Mouse (Mus musculus): ENCODE measurements around the gene Nell1.
A peak's percentile ranks its signal among the peaks of the same experiment; 100 is the strongest.
"Not testable (repeated sequence)": the region's sequence is repeated elsewhere in the genome, so short reads cannot be mapped to it uniquely, and the experiment has no call there.

Nell1 gene

DNA sequence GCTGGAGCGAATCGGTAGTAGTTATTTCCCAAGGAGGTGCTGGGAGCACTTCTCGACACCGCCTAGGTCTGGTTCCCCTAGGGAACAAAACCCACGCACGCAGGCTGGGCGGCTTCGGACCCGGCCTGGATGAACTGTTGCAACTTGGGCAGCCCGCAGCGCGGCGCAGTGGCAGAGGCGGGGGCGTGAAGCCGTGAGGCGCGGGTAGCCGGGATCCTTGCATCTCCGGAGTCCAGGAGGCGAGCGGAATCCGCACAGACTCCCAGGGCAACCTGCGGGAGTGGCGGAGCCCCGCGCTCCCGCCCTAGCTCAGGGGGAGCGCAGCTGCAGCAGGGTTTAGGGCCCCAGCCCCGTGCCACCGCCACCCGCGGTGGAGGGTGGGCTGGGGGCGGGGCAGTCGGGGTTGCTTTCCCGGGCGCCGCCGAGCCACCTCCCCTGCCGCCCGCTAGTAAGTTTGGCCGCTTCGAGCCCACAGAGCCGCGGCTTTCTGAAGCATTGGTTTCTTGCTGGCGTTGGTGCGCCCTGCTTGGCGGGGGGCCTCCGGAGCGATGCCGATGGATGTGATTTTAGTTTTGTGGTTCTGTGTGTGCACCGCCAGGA is at the start of gene Nell1:
Nell1 (plus strand) TSS at position 24 of the 600 bp plus-strand sequence.
- DNase-seq, result peak in 1 of 2 experiments; percentile 2

DNA sequence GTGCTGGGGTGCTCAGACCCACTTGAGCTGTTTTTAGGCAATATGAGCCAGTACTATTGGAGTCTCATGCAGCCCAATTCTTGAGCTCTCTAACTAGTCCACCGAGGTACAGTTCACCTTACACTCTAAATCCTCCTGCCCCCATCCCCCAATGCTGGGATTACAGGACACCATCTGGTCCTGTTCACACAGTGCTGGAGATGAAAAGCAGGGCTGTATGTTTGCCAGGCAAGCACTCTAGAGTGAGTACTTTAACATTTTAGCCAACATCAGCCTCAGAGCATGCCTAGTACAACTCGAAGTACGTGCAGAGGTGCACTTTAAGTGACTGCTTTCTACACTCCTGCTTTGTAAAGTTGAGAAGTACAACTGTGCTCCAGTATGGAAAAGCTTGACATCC is 46.1 kb upstream of the Nell1 start:
- no peak for DNase-seq

DNA sequence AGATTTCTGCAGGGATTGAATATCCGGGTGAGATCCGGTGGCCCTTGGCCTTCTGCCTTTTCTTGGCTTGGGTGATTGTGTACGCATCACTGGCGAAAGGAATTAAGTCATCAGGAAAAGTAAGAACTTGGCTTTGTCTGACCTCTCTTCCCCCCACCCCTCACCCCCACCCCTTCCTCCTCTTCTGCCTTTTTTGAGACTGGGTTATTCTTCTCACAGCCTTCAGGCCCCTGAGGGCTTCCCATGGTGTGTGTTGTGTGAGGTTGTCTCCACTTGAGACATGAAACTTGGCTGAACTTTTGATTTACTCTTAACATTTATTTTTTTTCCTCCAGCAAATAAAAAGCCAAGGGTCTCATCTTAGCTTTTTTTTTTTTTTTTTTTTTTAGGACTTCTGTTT is 44.7 kb upstream of the Nell1 start:
- DNase-seq, result no peak

DNA sequence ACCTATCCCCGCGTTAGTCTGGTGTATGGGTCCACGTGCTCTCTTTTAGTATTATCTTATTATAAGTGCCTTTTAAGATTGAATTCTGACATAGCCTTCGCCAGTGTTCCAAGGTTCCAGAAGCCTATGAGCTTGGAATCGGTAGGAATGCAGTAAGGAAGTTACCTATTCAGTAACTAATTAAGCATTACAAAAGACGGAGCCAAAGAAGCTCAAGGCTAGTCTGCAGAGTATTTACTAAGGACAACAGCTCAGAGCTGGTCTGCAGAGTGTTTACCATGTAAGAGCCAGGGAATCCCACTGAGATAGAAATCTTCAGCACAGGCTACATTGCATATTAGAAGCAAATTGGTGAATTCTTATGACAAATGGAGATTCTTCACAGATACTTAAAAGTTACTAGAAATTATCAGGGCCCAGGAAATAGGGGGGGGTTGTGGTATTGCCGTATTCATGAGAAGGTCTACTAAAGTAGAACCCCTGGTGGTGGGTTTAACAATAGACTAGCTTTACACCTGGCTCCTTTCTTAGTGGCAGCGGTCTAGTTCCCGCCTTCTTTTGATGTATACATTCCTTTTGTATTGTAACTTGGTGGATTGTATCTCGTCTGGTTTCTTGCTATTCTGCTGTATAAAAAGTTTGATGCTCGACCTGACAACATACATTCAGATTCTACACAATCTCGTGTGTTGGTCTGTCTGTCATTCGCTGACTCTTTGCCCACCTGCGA is 41.1 kb upstream of the Nell1 start:
- DNase-seq, result not testable (repeated sequence)

DNA sequence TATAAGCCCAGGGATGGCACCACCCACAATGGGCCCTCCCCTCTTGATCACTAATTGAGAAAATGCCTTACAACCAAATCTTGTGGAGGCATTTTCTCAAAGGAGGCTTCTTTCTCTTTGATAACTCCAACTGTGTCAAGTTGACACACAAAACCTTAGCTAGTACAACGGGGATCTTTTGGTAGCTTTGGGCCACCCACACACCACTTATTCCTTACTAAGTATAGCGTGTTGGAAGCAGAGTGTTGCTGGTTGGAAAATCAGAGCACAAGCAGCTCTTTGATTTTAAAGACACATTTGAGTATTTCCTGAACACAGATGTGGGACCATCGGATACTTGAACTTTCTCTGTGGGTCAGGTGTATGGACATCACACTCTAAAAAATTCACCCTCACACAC is 37.8 kb upstream of the Nell1 start:
- DNase-seq, result no peak

DNA sequence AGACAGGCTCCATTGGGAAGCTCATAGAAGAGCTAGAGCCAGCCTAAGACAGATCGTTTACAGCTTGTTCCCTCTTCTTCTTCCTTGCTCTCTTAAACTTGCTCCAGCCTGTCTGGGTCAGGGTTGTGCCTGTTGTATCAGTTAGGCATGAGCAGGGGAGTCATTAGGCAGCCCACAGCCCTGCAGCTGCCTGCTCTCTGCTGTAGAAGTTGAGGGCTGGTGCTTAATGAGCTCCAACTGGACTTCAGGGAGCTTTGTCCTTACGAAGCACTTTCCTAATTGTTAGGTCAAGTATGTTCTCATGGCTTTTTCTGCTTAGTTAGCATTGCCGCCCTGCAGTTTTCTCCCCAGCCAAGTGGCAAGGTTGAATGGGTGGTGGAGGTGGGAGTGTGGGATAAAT is 32.6 kb upstream of the Nell1 start:
- DNase-seq, result no peak

DNA sequence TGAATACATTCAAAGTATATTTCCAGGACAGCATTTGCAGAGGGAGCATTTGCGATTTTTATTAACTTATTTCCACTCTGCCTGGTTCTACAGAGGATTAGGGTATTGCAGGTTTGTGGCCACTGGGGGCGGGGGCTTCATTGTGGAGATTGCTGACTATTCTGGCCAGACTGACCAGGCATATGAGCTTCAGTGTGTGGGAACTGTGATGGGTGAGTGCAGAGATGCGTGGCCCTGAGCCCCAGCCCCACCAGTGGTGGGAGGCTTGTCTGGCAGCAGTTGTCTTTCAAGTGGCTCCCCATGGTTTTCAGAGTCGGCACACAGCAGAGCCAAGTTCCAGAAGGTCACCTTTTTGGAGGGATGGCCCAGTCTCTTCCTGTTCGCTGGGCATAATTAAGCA is 32.2 kb upstream of the Nell1 start:
- no peak for DNase-seq

DNA sequence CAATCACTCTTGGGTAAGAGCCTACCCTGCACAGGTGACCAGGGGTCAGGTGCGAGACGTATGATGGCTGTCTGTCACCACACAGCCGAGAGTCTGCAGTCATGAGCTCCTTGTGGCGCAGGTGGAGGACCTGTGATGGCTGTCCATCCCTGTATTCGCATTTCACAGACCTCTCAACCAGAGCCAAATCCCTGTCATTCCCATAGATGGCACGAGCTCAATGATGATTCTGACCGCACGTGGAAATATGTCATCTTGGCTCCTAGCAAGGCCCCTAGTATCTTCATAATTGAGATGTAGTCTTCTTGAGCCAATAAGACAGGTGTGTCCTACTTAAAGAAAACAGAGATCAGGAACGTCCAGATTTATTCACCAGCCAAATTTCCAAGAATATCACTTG is 28.0 kb upstream of the Nell1 start:
- no peak for DNase-seq

DNA sequence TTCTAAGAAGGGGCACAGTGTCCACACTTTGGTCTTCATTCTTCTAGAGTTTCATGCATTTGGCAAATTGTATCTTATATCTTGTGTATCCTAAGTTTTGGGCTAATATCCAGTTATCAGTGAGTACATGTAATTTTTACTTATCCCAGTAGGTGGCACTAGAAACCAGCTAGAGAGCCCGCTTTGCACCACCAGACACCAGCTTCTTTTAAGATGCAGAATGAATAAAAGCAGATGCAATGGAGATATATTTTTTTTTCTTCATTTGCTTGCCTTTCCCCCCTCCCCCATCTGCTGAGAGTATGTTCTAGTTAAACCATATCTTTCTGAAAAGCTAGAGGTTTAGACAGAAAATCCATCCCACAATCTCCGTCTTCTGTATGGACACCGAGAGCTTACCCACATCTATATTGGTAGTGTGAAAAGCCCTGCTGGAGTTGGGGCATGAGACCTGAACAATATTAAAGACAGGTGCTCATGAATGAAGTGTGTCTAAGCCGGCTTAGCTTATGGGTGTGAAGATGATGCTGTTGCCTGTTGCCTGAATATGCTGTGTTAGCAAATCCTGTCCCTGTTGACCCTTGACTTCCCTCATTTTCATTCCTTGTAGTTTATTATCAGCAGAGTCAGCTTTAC is 21.0 kb upstream of the Nell1 start:
- DNase-seq, result no peak

DNA sequence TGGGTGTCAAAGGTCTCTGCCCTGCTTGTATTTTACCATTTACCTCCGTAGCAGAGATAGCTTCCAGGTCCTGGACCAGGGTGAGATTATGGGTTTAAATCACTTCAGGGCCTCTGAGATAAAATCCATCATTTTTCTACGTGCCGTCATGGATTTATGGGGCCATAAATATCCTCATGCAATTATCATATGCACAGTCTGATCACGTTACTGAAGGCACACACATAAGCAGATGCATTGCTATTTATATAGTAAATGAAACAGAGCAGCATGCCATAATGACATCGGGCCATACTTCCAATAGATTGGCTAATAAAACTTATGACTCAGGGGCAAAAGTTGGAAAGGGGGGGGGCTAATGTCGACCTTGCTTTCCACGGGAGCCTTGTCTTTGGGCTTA is 19.8 kb upstream of the Nell1 start:
- DNase-seq, result no peak

DNA sequence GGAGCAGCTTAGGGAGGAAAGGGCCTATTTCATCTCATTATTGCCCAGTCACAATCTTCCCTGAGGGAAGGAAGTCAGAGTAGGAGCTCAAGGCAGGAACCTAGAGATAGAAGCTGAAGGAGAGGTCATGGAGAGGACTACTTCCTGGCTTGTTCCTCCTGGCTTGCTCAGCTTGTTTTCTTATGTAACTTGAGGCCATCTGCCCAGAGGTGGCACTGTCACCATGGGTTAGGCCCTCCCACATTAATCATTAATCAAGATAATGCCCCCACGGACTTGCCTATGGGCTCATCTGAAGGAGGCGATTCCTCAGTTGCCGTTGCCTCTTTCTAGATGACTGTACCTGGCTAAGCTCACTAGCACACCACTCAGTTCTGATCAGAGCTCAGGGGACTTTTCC is 17.5 kb upstream of the Nell1 start:
- no peak for DNase-seq

DNA sequence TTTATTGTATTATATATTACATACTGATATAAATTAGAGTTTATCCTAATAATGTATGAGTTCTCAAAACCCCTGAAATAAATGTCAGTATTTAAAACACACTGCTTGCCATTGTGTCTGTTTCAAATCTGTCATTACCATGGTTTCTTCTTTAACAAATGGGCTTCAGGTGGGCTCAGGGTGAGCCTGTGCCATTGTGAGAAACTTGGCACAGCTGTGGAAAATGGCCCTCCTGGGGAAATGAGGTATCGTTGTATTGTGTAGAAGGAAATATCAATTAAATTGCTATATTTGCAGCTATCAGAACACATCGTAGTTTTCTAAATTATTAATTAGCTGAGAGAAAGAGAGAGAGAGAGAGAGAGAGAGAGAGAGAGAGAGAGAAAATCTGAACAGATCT is 10.9 kb upstream of the Nell1 start:
- no peak for DNase-seq

DNA sequence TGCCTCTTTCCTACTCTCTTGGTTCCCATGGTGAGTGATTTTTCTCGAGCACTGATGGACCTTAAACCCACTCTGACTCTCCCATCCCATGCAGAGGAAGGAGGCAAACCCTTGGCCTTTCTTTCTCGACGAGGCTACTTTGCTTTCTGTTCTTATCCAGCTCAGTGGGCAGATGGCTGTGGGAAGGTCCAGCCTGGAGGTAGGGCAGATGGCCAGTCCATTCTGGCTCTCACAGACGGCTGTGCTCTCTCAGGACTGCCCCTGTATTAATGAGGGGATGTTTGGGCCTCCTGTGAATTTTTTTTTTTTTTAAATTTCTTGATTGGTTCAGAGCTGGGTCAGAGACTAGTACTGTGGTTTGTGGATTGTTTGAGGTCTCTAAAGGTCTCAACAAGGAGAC is 5.1 kb upstream of the Nell1 start:
- no peak for DNase-seq

DNA sequence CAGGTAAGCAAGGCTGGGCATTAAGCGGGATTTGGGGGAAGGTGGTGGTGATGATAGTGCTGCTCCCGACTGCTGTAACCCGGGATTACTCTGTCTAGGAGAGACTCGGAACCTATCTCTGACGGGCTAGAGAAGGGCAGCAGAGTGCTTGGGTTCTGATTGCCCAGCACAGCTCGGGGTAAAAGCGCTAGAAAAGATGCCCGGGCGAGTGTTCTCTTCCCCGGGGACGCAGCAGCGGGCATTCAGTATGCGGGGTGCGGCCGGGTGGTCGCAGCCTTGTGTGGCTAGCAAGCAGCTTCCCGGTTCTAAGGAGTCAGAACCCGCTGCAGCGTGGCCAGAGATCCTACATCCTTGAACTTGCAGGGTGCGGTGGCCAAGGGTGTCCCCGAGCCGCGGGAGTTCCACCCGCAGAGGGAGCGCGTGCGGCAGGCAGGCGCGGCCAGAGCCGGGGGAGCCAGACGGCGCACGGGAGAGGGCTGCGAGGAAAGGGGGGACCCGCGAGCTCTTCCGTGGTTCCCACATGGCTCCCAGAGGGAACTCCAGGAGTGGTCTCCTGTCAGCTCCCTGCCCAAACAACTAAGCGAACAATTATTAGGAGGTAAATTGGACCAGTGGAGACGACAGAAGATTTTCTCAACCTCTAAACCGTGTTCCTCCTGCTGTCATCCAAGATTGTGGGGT is 917 bp downstream of the Nell1 start:
- no peak for DNase-seq

DNA sequence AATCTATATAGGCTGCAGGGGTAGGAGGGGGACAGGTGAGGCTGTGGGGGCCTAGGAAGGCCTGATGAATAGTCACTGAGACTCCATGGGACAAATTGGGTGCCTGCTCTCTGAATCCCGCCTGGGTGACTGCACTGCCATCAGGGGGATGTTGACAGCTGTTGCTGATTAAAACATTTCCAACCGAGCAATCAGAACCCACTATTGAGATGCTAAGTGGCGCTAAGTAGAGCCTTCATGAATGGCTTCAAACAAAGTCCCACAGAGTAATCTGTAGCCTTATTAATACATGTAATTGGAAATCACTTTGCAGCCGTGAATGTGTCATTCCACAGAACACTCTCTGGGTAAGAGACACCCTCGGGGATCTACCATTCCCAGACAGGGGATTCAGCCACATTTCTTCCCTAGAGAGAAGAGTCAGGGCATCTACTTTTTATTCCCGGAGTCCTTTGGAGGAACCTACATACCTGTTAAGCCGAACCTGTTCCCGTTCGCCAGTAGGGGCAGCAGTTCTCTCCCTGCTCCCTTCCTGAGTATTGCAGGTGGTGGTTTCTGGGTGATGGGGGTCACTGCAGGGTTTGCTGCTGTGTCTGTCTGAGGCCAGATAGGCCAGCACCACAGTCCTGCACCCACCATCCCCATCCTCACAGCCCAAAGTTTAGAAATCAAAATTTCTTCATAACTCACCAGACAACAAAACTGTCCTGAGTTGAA is 7.0 kb downstream of the Nell1 start:
- no peak for DNase-seq

DNA sequence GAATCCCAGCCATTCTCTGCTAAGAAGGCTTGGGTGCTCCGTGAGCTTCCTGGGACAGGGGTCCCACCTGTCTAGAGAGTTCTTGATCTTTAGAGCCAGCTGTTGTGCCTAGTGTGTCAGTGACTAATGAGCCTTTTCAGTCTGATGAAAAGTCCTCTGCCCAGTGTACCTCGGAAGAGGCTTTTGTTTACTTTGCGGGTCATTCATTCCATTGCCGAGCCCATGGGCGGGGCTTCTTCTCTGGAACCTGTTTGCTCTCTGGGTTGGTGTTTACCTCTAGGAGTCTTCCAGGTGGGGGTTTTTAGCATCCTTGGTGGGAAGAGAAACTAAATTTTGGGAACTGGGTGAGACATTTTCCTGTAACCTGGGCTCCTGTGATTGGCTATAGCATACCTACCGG is 10.0 kb downstream of the Nell1 start:
- no peak for DNase-seq

DNA sequence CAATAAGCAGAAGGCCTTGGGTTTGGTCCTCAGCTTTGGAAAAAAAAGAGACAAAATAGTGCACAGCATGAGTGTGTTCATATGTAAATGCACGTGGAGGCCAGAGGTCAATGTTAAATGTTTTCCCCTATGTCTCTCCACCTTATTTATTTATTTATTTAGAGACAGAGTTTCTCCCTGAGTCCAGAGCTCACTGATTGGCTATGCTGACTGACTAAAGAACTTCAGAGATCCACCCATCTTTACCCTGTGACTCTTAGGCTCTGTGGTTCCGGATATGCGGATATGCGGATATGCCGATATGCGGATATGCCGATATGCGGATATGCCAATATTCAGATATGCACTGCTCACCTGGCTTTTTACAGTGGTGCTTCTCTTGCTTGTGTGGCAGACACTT is 11.3 kb downstream of the Nell1 start:
- DNase-seq, result no peak

DNA sequence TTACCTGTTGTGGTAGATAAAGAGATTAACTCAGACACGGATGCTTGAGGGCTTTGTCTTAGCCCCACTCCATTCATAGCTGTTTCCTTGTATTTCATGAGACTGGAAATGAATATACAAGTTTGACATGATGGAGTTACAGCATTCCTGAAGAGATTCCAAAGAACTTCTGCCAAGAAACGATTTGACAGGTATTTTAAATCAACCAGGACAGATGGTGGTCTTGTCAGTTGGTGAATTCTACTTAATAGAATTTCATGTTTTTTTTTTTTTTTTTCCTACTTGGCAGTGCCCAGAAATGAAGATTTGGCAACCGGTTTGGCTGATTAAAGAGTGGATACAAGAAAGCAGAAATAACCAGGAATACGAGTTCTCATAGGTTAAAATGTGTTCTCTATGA is 24.7 kb downstream of the Nell1 start:
- DNase-seq, result no peak

DNA sequence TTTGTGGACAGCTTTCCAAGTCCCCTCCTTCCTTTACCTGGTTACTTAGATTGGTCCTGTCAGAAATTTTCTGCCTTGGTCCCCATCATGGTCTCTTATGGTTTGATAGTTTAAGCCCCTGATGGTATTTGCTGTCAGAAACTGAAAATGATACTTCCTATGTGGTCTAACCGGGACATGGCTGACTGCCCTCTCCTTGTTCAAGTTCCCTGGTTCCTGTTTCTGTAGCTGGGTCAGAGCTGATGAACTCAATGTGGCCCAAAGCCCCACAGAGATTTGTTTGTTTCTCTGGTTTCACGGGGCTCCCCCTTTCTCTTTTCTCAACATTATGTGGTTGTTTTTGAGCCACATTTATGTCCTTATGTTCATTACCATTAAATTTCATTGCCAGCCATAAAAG is 30.6 kb downstream of the Nell1 start:
- DNase-seq, result no peak

DNA sequence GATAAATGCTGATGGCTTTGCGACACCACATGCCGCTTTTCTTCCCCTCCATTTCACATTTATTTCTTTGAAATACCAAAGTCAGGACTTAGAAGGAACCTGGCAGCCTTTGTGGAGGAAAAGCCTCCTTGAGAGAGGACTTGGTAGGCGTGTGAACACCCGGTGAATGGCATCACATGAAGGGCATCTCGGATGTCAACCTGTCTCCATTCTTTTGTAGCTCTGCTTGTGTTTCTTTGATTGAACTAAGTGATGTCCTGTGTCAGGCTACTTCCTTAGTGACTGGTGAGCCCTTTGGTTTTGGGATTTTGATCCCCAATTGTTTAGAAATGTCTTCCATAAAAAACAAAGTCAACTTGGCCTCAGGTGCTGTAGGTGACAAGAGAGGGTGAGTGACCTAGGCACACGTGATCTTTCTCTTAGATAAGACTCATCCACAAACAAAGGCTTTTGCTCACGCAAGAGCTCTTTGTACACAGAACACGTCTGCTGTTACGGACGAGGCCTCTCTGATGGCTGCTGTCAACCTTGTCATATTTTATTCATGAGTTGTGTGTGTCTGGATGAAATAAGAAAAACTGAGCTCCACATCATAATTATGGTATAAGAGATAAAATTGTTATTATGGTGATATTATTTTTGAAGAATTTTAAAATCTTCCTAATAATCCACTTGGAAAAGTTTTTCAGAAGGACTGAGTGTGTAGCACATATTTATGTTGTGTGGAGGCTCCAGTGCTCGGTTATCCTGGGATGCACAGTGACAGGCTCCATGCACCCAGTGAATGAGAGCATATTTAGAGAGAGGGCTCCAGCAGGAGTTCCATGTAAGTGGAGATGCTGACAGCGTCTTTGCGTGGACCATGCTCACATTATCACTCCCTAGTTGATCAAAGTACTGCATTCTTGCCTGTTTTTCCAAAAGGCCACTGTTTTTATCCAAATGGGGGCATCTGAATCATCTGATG is 60.8 kb downstream of the Nell1 start:
- no peak for DNase-seq

DNA sequence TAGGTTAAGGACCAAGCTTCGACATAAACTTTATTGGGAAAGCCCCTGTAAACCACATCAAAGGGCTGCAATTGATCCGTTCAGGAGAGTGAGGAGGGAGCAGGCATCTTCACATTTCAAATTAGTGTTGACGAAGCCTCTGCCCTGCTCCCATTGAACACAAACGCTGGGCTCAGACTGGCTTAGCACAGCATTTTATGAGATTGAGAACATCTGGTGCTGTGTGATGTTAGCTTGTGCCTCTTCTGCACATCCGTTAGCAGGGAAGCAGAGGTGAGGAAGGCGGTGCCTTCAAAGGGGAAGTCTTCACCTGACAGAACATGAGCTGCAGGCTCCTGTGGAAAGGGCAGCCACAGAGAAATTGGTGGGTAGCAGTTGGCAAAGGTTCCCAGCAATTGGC is 66.4 kb downstream of the Nell1 start:
- DNase-seq, result no peak

DNA sequence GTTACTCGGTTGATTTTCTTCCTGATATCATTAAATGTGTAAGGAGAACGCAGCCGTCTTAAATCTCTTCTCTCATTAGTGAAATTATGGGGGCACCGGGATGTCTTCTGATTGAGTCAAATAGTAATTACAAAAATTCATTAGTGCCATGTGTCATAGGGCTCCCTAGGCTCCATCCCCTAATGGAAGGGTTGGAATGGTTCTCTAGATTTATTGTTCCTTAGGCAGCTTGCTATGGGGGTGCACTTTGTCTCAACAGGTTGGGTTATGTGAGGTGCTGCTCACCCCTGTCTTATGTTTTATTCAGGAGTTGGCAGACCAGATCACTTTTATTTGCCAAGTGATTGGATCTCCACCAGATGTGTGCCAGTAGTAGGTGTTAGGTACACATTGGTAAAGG is 75.5 kb downstream of the Nell1 start:
- no peak for DNase-seq

Measured in thymus, postnatal 36 days (tissue).